Mouse (Mus musculus) midbrain, postnatal 0 days (tissue): Measurements from ENCODE around the gene Gtf2ird1. TPM values are rescaled to one million over a fixed set of nuclear protein-coding genes. Genes with fewer than 3 reads are reported as not detected.

Experiments used
- ATAC-seq: fragments of 200-750 bp; cut with Nextera tagmentation; 2 replicates; pipeline ENCODE4 v1.8.0; 2017; ENCODE audit warnings: moderate number of reproducible peaks, mild to moderate bottlenecking, moderate TSS enrichment, moderate library complexity; ENCODE audit not compliant: low FRiP score
- DNase-seq: peaks from one replicate; pipeline ENCODE4 v3.0.0-alpha.2; 2015; ENCODE audit warnings: low spot score
- H3K27ac ChIP-seq: fragments of 300-500 bp; sonication (generic); 2 replicates; pipeline ENCODE4 v1.5.1; 2014; ENCODE audit warnings: low read depth, mild to moderate bottlenecking, low read length, mixed read lengths
- H3K27me3 ChIP-seq: fragments of 300-500 bp; sonication (generic); 2 replicates; pipeline ENCODE4 v1.6.1; 2014; ENCODE audit warnings: low read length, control low read depth, mixed read lengths; ENCODE audit not compliant: insufficient read depth
- H3K36me3 ChIP-seq: fragments of 300-500 bp; sonication (generic); 2 replicates; pipeline ENCODE4 v1.6.1; 2014; ENCODE audit warnings: low read length, control low read depth, mixed read lengths; ENCODE audit not compliant: insufficient read depth
- H3K4me1 ChIP-seq: fragments of 300-500 bp; sonication (generic); 2 replicates; pipeline ENCODE4 v1.6.1; 2014; ENCODE audit warnings: mild to moderate bottlenecking, control low read depth, antibody characterized with exemption, low read length, mixed read lengths; ENCODE audit not compliant: insufficient read depth
- H3K4me2 ChIP-seq: fragments of 300-500 bp; sonication (generic); 2 replicates; pipeline ENCODE4 v1.6.1; 2014; ENCODE audit warnings: low read depth, mild to moderate bottlenecking, low read length, mixed read lengths; ENCODE audit not compliant: poor library complexity, severe bottlenecking
- H3K4me3 ChIP-seq: fragments of 300-500 bp; sonication (generic); 2 replicates; pipeline ENCODE4 v1.5.1; 2014; ENCODE audit warnings: low read depth, mild to moderate bottlenecking, low read length, moderate library complexity
- H3K9ac ChIP-seq: fragments of 300-500 bp; sonication (generic); replicated peaks from 2 replicates; pipeline ENCODE4 v1.6.1; 2014; ENCODE audit warnings: mild to moderate bottlenecking, low read length, moderate library complexity, mixed read lengths; ENCODE audit not compliant: poor library complexity, severe bottlenecking
- H3K9me3 ChIP-seq: fragments of 300-500 bp; sonication (generic); 2 replicates; pipeline ENCODE4 v1.6.1; 2016; ENCODE audit warnings: low read length, control low read depth
- CTCF ChIP-seq: IDR thresholded peaks from 2 replicates; pipeline ENCODE4 v1.5.1; 2016; ENCODE audit warnings: antibody characterized with exemption, mild to moderate bottlenecking
- WGBS: fragments of 180-500 bp; shearing (Covaris S2); extraction: QIAGEN DNeasy Blood & Tissue Kit; methylation state at CpG from one replicate; pipeline ENCODE4 v1.1.7; 2014; 5-methylcytosine and 5-hydroxymethylcytosine counted together
- polyA plus RNA-seq: library from polyadenylated mRNA; unstranded; fragments of >200 nt; fragmentation: Nextera tagmentation; extraction: Ambion mirVana; gene quantifications from 2 replicates; pipeline ENCODE4 v1.2.1, GENCODE M21; 2015
- total RNA-seq: library from RNA; depleted of rRNA; stranded (reverse); fragments of >200 nt; gene quantifications from 2 replicates; pipeline ENCODE4 v1.2.3, GENCODE M21; 2014

Gene Gtf2ird1
- total and polyA plus RNA-seq, 2 experiments from 2014 or later = 53.4 to 54.3 TPM

DNA sequence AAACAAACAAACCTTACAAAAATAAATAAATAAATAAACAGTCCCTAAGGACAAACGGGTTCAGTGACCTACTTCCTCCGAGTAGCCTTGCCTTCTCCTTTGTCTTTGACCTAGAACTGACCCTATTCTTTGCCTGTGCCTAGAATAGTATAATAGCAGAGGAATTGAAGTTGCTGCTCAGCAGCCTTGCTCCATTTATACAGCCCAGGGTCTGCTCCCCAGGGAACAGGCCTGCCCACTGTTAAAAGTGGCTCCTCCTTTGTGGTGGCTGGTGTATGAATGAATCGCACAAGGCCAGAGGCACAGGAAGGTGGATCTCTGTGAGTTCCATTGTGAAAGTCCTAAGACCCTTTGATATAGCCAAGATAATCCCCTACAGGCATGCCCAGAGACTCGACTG lies 127.2 kb downstream of the Gtf2ird1 start:
- H3K27ac ChIP-seq = no peak overlapping the region
- no peak for TF ChIP-seq CTCF
- no peaks in the 10 kb centered on the region for H3K36me3 ChIP-seq
- WGBS = 16% methylated on average over 4 of the region's 4 CpGs
- no peaks in the 10 kb centered on the region for H3K27me3 ChIP-seq
- no peak overlapping the region for H3K9ac ChIP-seq
- no peak overlapping the region for H3K4me2 ChIP-seq
- no peak overlapping the region for H3K4me3 ChIP-seq
- ATAC-seq (no peak), DNase-seq (no peak)
- H3K4me1 ChIP-seq = no peaks in the 10 kb centered on the region
- no peaks in the 10 kb centered on the region for H3K9me3 ChIP-seq

DNA sequence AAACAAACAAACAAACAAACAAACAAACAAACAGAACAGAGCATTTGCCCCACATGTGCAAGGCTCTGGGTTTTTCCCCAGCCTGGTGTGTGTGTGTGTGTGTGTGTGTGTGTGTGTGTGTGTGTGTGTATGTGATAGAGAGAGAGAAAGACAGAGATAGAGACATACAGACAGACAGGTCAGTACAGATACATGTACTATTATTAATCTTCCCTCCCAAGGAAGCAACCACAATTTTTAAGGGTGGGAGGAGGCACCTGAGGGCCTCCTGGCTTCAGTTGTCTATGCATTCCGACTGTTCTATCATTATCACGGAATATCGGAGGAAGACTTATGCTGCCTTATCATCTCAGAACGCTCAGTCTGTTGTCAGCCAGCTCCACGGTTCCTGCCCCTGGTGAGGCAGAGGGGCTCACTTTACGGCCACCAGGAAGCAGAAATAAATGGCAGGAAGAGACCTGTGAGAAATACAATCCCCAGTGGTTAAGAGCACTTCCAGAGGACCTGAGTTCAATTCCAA lies 128.0 kb downstream of the Gtf2ird1 start:
- ATAC-seq (no peak), DNase-seq (no peak)
- Histone ChIP-seq H3K9ac (no peak overlapping the region), H3K4me1 (no peaks in the 10 kb centered on the region), H3K4me2 (no peak overlapping the region), H3K27me3 (no peaks in the 10 kb centered on the region), H3K36me3 (no peaks in the 10 kb centered on the region), H3K9me3 (no peaks in the 10 kb centered on the region), H3K4me3 (no peak overlapping the region), H3K27ac (no peak overlapping the region)
- WGBS = 92% methylated on average over 6 of the region's 6 CpGs
- TF ChIP-seq CTCF = no peak

DNA sequence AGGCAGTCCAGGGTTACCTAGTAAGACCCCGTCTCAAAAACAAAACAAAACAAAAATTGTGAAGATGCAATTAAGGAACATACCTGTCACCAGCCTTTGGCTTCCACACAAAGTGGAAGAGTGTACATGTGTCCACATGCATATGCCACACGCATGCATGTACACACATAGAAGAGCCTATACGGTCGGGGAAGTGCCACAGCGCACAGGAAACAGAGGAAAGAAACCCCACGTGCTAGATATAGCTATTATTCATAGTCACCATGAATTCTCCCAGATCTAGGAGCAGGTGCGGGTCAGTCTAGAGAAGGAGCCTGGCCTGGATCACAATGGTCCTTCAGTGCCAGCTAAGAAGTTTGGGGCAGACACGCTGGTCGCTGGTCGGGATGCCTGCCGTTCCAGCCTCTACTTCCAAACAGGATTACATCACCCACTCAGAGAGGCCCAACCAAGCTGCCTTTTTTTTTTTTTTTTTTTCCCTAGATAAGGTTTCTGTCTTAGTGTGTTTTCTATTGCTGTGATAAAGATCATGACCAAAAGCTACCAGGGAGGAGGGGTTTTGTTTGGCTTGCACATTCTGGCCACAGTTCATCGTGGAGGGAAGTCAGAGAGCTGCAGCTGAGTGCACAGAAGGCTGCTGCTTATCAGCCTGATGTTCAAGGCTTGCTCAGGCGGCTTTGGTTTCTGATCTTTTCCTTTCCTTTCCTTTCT lies 130.5 kb downstream of the Gtf2ird1 start:
- ATAC-seq = no peak
- Histone ChIP-seq H3K27me3 (no peaks in the 10 kb centered on the region), H3K27ac (no peak overlapping the region), H3K4me2 (no peak overlapping the region), H3K9me3 (no peaks in the 10 kb centered on the region), H3K9ac (no peak overlapping the region), H3K4me1 (no peaks in the 10 kb centered on the region), H3K4me3 (no peak overlapping the region), H3K36me3 (no peaks in the 10 kb centered on the region)
- 69% methylated on average over 13 of the region's 13 CpGs for WGBS
- no peak for DNase-seq
- no peak for TF ChIP-seq CTCF

DNA sequence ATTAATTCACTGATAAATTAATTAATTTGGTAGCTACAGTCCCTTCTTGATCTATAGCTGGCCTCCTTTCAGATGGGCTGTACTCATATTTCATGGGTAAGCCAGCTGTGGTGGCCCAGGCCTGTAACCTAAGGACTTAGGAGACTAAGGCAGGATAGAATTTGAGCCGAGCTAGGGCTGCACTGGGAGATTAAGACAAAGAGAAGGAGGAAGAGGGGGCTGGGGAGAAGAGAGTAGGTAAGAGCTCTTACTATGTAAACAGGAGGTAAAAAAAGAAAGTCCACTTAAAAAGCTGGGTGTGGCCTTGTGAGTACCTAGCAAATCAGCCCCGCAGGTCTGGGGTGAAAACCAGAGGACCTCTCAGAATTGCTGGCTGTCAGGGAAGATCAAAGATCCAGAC lies 132.6 kb downstream of the Gtf2ird1 start:
- Histone ChIP-seq H3K4me3 (no peak overlapping the region), H3K4me1 (no peaks in the 10 kb centered on the region), H3K27me3 (no peaks in the 10 kb centered on the region), H3K36me3 (no peaks in the 10 kb centered on the region), H3K4me2 (no peak overlapping the region), H3K9ac (no peak overlapping the region), H3K9me3 (no peaks in the 10 kb centered on the region), H3K27ac (no peak overlapping the region)
- no peak for TF ChIP-seq CTCF
- DNase-seq = no peak
- ATAC-seq = no peak
- WGBS = 32% methylated on average over 2 of the region's 2 CpGs

DNA sequence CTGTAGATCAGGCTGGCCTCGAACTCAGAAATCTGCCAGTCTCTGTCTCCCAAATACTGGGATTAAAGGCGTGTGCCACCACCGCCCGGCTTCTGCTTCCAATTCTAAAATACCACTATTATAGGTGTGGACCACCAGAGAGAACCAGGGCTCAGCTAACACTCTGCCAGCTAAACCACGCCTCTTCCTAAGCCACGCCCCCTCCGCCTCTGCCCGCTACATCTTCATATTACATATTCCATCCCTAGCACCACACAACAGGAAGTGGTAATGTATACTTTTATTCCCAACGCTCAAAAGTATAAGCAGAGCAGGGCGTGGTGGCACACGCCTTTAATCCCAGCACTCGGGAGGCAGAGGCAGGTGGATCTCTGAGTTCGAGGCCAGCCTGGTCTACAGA lies 133.2 kb downstream of the Gtf2ird1 start:
- no peaks in the 10 kb centered on the region for H3K36me3 ChIP-seq
- TF ChIP-seq CTCF = no peak
- no peaks in the 10 kb centered on the region for H3K4me1 ChIP-seq
- no peak overlapping the region for H3K4me3 ChIP-seq
- H3K9me3 ChIP-seq = no peaks in the 10 kb centered on the region
- DNase-seq (no peak), ATAC-seq (no peak)
- no peak overlapping the region for H3K4me2 ChIP-seq
- H3K27me3 ChIP-seq = no peaks in the 10 kb centered on the region
- 95% methylated on average over 13 of the region's 13 CpGs for WGBS
- no peak overlapping the region for H3K27ac ChIP-seq
- H3K9ac ChIP-seq = no peak overlapping the region

DNA sequence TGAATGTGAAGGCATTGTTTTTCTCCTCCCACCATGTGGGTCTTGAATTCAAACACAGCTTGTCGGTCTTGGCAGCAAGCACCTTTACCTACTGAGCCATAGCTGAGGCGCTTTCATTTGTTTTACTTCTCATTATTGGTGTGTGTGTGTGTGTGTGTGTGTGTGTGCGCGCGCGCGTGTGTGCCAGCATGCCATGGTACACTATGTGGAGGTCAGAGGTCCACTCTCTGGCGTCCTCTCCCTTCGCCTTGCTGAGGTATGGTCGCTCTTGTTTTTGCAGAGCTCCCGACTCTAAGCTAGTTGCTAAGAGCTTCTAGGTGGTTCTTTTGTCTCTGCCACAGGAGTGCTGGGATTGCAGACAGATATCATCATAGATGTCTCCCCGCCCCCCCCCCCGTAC lies 134.2 kb downstream of the Gtf2ird1 start:
- 83% methylated on average over 13 of the region's 13 CpGs for WGBS
- Histone ChIP-seq H3K36me3 (no peaks in the 10 kb centered on the region), H3K4me1 (no peaks in the 10 kb centered on the region), H3K4me3 (no peak overlapping the region), H3K9me3 (no peaks in the 10 kb centered on the region), H3K9ac (no peak overlapping the region), H3K27ac (no peak overlapping the region), H3K27me3 (no peaks in the 10 kb centered on the region), H3K4me2 (no peak overlapping the region)
- no peak for TF ChIP-seq CTCF
- no peak for ATAC-seq
- DNase-seq = no peak
